Mouse (Mus musculus) bone marrow, adult 2 months (tissue): ENCODE measurements at regions not wholly inside any gene's neighbourhood (a gene's known extent, or its start where the extent isn't known, plus 50 kb on each side); places are given as distances from the start of the nearest gene placed in this dataset.

ENCODE experiments used
- H3K27ac ChIP-seq: fragments of 200-500 bp; 2 replicates; pipeline ENCODE4 v1.5.1; 2012; ENCODE audit warnings: low read depth, mild to moderate bottlenecking, control low read depth, inconsistent platforms, low read length; ENCODE audit not compliant: control insufficient read depth, poor library complexity, insufficient read depth
- H3K4me1 ChIP-seq: fragments of 200-500 bp; 2 replicates; pipeline ENCODE4 v1.6.1; 2011; ENCODE audit warnings: low read length; ENCODE audit not compliant: control insufficient read depth, insufficient read depth
- H3K4me3 ChIP-seq: fragments of 200-500 bp; replicated peaks from 2 replicates; pipeline ENCODE3; 2011; ENCODE audit warnings: mild to moderate bottlenecking, low read depth, low read length, control low read depth; ENCODE audit not compliant: control insufficient read depth
- CTCF ChIP-seq: fragments of 200-500 bp; IDR thresholded peaks from 2 replicates; pipeline ENCODE4 v1.5.1; 2011; ENCODE audit warnings: low read length, control low read depth; ENCODE audit not compliant: control insufficient read depth, insufficient read depth
- POLR2A ChIP-seq: fragments of 200-500 bp; IDR thresholded peaks from 2 replicates; pipeline ENCODE4 v1.6.1; 2011; ENCODE audit warnings: low read depth, mild to moderate bottlenecking, control low read depth, low read length, borderline replicate concordance; ENCODE audit not compliant: control insufficient read depth
- whole genome bisulfite sequencing: fragments of 180-500 bp; shearing (Covaris S2); methylation state at CpG from one replicate; pipeline ENCODE4 v1.1.7; 2018; 5-methylcytosine and 5-hydroxymethylcytosine counted together

- WGBS, result 81% methylated on average over 3 of the region's 3 CpGs
- Histone ChIP-seq H3K4me3 (no peak overlapping the region), H3K27ac (no peak overlapping the region), H3K4me1 (no peaks in the 10 kb centered on the region; the same call in 1 of the 2 replicates)
- TF ChIP-seq POLR2A (no peak), CTCF (no peak)
These were observed 68.0 kb upstream of the Jak1 start for GRCm38 (mm10) chr4:101333036-101333435.

GRCm38 (mm10) chr4:101331231-101331630 lies 66.1 kb upstream of the Jak1 start:
- Histone ChIP-seq H3K27ac (no peak overlapping the region), H3K4me1 (no peaks in the 10 kb centered on the region; the same call in 1 of the 2 replicates), H3K4me3 (no peak overlapping the region)
- 79% methylated on average over 4 of the region's 4 CpGs for WGBS
- TF ChIP-seq CTCF, result no peak
- TF ChIP-seq POLR2A, result no peak

GRCm38 (mm10) chr4:101329060-101329459 lies 64.0 kb upstream of the Jak1 start:
- WGBS, result 24% methylated on average over 7 of the region's 7 CpGs
- Histone ChIP-seq H3K27ac (no peak overlapping the region), H3K4me3 (no peak overlapping the region), H3K4me1 (no peaks in the 10 kb centered on the region; the same call in 1 of the 2 replicates)
- TF ChIP-seq POLR2A (no peak), CTCF (no peak)

GRCm38 (mm10) chr4:101326067-101326466 lies 61.0 kb upstream of the Jak1 start:
- Histone ChIP-seq H3K27ac (no peak overlapping the region), H3K4me1 (no peaks in the 10 kb centered on the region; the same call in 1 of the 2 replicates), H3K4me3 (no peak overlapping the region)
- 87% methylated on average over 3 of the region's 3 CpGs for WGBS
- no peak for TF ChIP-seq POLR2A
- no peak for TF ChIP-seq CTCF

- 31% methylated on average over 2 of the region's 2 CpGs for WGBS
These were observed 56.6 kb upstream of the Jak1 start for GRCm38 (mm10) chr4:101321731-101322130.

GRCm38 (mm10) chr4:101320587-101320986 lies 55.5 kb upstream of the Jak1 start:
- Histone ChIP-seq H3K4me1 (no peaks in the 10 kb centered on the region), H3K4me3 (no peak overlapping the region), H3K27ac (no peak overlapping the region)
- TF ChIP-seq CTCF (peak; percentile 44; the same call in 1 of the 2 replicates), POLR2A (no peak)
- WGBS, result 41% methylated on average over 2 of the region's 2 CpGs

More at GRCm38 (mm10) chr4:101321731-101322130, 56.6 kb upstream of the Jak1 start:
- Histone ChIP-seq H3K27ac (no peak overlapping the region), H3K4me3 (no peak overlapping the region), H3K4me1 (no peaks in the 10 kb centered on the region)
- TF ChIP-seq POLR2A, result no peak
- no peak for TF ChIP-seq CTCF

- WGBS, result 71% methylated on average over 4 of the region's 4 CpGs
- H3K4me1 ChIP-seq, result no peaks in the 10 kb centered on the region
- no peak overlapping the region for H3K4me3 ChIP-seq
- no peak overlapping the region for H3K27ac ChIP-seq
- no peak for TF ChIP-seq CTCF
These were observed 54.7 kb upstream of the Jak1 start for GRCm38 (mm10) chr4:101319681-101320220.

- H3K4me3 ChIP-seq, result no peak overlapping the region
- no peak overlapping the region for H3K27ac ChIP-seq
- no peaks in the 10 kb centered on the region for H3K4me1 ChIP-seq
- TF ChIP-seq POLR2A, result no peak
- peak; percentile 39 for TF ChIP-seq CTCF
- WGBS, result 82% methylated on average over 1 of the region's 1 CpGs
These were observed 53.8 kb upstream of the Jak1 start for GRCm38 (mm10) chr4:101318836-101319235.

GRCm38 (mm10) chr4:101316061-101316460 lies 51.0 kb upstream of the Jak1 start:
- Histone ChIP-seq H3K4me3 (no peak overlapping the region), H3K4me1 (no peaks in the 10 kb centered on the region; the same call in 1 of the 2 replicates), H3K27ac (no peak overlapping the region)
- TF ChIP-seq CTCF (no peak), POLR2A (no peak)
- WGBS, result 68% methylated on average over 6 of the region's 6 CpGs
